Mouse (Mus musculus): ENCODE measurements at regions not wholly inside any gene's neighbourhood (a gene's known extent, or its start where the extent isn't known, plus 50 kb on each side); places are given as distances from the start of the nearest gene placed in this dataset.
A peak's percentile ranks its signal among the peaks of the same experiment; 100 is the strongest.

DNA sequence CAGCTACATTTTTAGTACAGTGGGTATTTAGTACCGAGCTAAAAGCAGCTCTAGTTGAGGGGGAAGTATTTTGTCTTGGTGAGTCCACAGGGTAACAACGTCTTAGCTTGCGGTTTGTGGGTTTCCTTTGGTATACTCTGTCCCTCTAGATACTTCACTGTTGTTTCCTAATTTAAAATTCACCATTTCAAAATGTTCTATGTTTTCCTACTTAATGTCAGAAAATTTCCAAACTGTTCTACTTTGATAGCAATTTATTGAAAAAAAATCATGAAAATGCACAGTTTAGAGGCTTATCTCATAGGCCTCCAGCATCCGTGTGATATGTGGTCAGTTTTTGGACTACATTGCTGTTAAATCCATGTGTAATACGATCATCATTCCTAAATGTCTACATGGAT is 238.0 kb upstream of the Cited2 start:
- H3K27me3 ChIP-seq (ENCODE audit: control insufficient read depth, insufficient read depth, low read length) = no peaks in the 10 kb centered on the region
- H3K4me1 ChIP-seq (ENCODE audit: control insufficient read depth, insufficient read depth, low read length) = no peaks in the 10 kb centered on the region
- peak; percentile 10 for DNase-seq (ENCODE audit: extremely low read depth, low read depth, low spot score)
- TF ChIP-seq POLR2A (IDR thresholded peaks at IDR 0.05; ENCODE audit: extremely low read depth, insufficient read depth, low read length) (no peak), CTCF (IDR thresholded peaks at IDR 0.05; ENCODE audit: low read depth, low read length) (no peak)
- no peaks in the 10 kb centered on the region for H3K36me3 ChIP-seq (ENCODE audit: control insufficient read depth, insufficient read depth, low read length)
- no peak overlapping the region for H3K4me3 ChIP-seq (ENCODE audit: insufficient read depth, low read depth, low read length)
- no peaks in the 10 kb centered on the region for H3K79me2 ChIP-seq (ENCODE audit: control insufficient read depth, insufficient read depth, low read length)
- H3K27ac ChIP-seq (replicated peaks; ENCODE audit: insufficient read depth, low read depth, low read length) = no peak overlapping the region
- no peak overlapping the region for H3K9ac ChIP-seq (ENCODE audit: low read depth, low read length)
- WGBS = 79% methylated on average over 5 of the region's 5 CpGs

DNA sequence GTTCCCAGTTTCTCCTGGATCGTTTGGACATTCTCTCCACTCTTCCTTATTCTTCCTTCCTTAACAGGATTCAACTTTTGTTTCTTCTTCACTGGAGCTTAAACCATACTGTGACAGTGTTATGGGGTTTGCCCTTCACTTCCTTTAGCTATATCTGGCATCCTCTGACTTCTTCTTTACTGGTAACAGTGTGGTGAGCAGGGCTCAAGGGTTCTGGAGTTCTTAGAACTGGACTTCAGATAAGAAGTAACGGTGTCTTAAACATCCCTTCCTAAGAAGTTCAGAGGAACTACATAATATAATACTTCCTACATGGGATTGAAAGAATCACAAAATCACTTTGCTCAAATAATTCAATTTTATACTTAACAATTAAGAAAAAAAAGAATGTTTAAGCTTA is 237.5 kb upstream of the Cited2 start:
- 83% methylated on average over 2 of the region's 2 CpGs for WGBS
- no peak for DNase-seq (ENCODE audit: extremely low read depth, low read depth, low spot score)
- no peaks in the 10 kb centered on the region for H3K4me1 ChIP-seq (ENCODE audit: control insufficient read depth, insufficient read depth, low read length)
- H3K36me3 ChIP-seq (ENCODE audit: control insufficient read depth, insufficient read depth, low read length) = no peaks in the 10 kb centered on the region
- no peak overlapping the region for H3K9ac ChIP-seq (ENCODE audit: low read depth, low read length)
- TF ChIP-seq POLR2A (IDR thresholded peaks at IDR 0.05; ENCODE audit: extremely low read depth, insufficient read depth, low read length) (no peak), CTCF (IDR thresholded peaks at IDR 0.05; ENCODE audit: low read depth, low read length) (no peak)
- no peak overlapping the region for H3K4me3 ChIP-seq (ENCODE audit: insufficient read depth, low read depth, low read length)
- no peaks in the 10 kb centered on the region for H3K79me2 ChIP-seq (ENCODE audit: control insufficient read depth, insufficient read depth, low read length)
- H3K27me3 ChIP-seq (ENCODE audit: control insufficient read depth, insufficient read depth, low read length) = no peaks in the 10 kb centered on the region
- no peak overlapping the region for H3K27ac ChIP-seq (replicated peaks; ENCODE audit: insufficient read depth, low read depth, low read length)

DNA sequence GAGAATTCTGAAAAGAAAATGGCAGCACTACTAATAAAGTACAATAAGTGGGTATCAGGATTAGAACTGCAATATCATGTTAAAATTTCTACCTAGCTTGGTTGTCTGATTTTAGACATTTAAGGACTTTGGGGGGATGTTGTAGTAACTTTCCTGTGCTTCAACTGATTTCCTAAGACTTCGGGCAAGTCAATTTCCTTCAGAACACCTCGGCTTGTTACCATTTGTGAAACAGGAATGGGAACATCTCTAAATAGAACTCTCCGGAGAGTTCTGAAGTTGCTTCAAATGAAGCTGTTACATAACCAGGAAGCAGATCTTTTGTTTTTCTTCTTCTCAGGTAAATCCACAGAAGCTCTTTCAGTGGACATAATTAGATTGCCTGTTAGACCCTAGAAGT is 237.0 kb upstream of the Cited2 start:
- TF ChIP-seq POLR2A (IDR thresholded peaks at IDR 0.05; ENCODE audit: extremely low read depth, insufficient read depth, low read length) = no peak
- no peak for TF ChIP-seq CTCF (IDR thresholded peaks at IDR 0.05; ENCODE audit: low read depth, low read length)
- Histone ChIP-seq H3K79me2 (ENCODE audit: control insufficient read depth, insufficient read depth, low read length) (no peaks in the 10 kb centered on the region), H3K9ac (ENCODE audit: low read depth, low read length) (no peak overlapping the region), H3K27ac (replicated peaks; ENCODE audit: insufficient read depth, low read depth, low read length) (no peak overlapping the region), H3K36me3 (ENCODE audit: control insufficient read depth, insufficient read depth, low read length) (no peaks in the 10 kb centered on the region), H3K27me3 (ENCODE audit: control insufficient read depth, insufficient read depth, low read length) (no peaks in the 10 kb centered on the region), H3K4me3 (ENCODE audit: insufficient read depth, low read depth, low read length) (no peak overlapping the region), H3K4me1 (ENCODE audit: control insufficient read depth, insufficient read depth, low read length) (no peaks in the 10 kb centered on the region)
- no peak for DNase-seq (ENCODE audit: extremely low read depth, low read depth, low spot score)
- WGBS = 89% methylated on average over 3 of the region's 3 CpGs

DNA sequence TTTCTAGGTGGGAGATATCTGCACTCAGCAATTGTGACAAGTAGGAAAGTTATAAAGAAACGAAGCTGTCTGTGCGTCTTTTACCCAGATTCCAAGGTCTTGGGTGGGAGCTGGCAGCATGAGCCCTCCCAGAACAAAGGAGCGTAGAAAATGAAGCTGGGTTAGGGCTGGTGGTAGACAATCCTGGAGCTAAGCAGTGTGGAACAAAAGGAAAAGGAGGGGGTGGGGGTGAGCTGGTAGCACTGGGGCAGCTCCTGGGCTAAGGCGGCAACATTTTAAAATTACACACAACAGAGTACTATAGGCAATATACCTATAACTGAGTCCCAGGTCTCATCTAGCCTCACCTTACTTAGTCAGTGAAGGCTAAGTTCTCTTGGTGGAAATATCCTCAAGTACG is 235.6 kb upstream of the Cited2 start:
- Histone ChIP-seq H3K4me1 (ENCODE audit: control insufficient read depth, insufficient read depth, low read length) (no peaks in the 10 kb centered on the region), H3K9ac (ENCODE audit: low read depth, low read length) (no peak overlapping the region), H3K4me3 (ENCODE audit: insufficient read depth, low read depth, low read length) (no peak overlapping the region), H3K27ac (replicated peaks; ENCODE audit: insufficient read depth, low read depth, low read length) (no peak overlapping the region), H3K36me3 (ENCODE audit: control insufficient read depth, insufficient read depth, low read length) (no peaks in the 10 kb centered on the region), H3K79me2 (ENCODE audit: control insufficient read depth, insufficient read depth, low read length) (no peaks in the 10 kb centered on the region), H3K27me3 (ENCODE audit: control insufficient read depth, insufficient read depth, low read length) (no peaks in the 10 kb centered on the region)
- DNase-seq (ENCODE audit: extremely low read depth, low read depth, low spot score) = no peak
- WGBS = 93% methylated on average over 5 of the region's 5 CpGs
- TF ChIP-seq CTCF (IDR thresholded peaks at IDR 0.05; ENCODE audit: low read depth, low read length) = no peak

DNA sequence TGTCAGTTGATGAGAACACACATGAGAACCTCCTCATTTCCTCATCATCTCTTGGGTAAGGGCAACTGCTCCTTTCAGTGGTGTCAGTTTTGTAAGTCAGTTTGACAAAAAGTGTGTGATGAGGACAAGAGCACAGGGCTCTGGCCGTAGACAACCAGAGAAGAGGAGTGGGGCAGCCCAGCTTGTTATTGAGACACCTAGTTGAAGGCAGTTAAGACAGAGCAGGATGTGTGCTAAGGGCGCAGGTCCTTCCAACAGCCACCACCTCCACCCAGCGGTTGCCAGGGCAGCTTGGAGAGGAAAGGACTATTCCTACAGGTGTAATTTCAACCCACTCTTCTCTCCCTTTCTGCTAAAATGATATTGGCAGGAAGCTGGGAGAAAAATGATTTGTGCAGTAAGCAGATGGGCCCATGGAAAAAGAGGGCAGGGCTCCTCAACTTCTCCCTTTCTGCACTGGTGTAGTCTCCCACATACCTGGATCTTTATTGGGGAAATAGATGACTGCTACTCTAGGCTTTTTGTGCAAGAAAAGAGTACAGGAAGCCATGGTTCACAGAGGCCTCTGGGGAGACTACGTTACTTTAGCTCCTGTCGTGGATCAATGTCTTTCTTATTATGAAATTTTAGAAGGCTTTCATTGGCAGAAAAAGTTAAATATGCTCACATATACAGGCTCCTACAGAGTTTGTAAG is 231.3 kb upstream of the Cited2 start:
- Histone ChIP-seq H3K9ac (ENCODE audit: low read depth, low read length) (no peak overlapping the region), H3K4me1 (ENCODE audit: control insufficient read depth, insufficient read depth, low read length) (no peaks in the 10 kb centered on the region), H3K79me2 (ENCODE audit: control insufficient read depth, insufficient read depth, low read length) (no peaks in the 10 kb centered on the region), H3K36me3 (ENCODE audit: control insufficient read depth, insufficient read depth, low read length) (no peaks in the 10 kb centered on the region), H3K4me3 (ENCODE audit: insufficient read depth, low read depth, low read length) (no peak overlapping the region), H3K27ac (replicated peaks; ENCODE audit: insufficient read depth, low read depth, low read length) (no peak overlapping the region), H3K27me3 (ENCODE audit: control insufficient read depth, insufficient read depth, low read length) (no peaks in the 10 kb centered on the region)
- WGBS = 89% methylated on average over 5 of the region's 5 CpGs
- TF ChIP-seq CTCF (IDR thresholded peaks at IDR 0.05; ENCODE audit: low read depth, low read length) (no peak), POLR2A (IDR thresholded peaks at IDR 0.05; ENCODE audit: extremely low read depth, insufficient read depth, low read length) (no peak)
- DNase-seq (ENCODE audit: extremely low read depth, low read depth, low spot score) = no peak

DNA sequence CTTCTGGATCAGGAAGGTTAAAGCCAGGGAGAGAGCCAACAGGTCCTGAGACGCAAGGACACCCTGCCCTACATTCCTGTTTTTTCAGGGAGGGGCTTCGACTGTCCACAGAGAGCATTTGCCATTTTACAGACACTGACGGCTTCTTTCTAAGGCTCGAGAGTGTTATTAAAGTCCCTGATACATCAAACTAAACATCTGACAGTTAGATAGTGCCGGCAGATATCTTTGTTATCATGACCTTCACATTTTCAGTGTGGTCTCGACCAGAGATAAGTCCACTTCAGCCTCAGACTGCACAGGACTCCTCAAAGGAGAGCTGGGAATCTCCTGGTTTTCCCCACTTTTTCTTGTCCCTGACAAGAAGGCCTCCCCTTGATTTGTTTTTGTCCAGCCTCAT is 229.9 kb upstream of the Cited2 start:
- no peak for DNase-seq (ENCODE audit: extremely low read depth, low read depth, low spot score)
- Histone ChIP-seq H3K36me3 (ENCODE audit: control insufficient read depth, insufficient read depth, low read length) (no peaks in the 10 kb centered on the region), H3K79me2 (ENCODE audit: control insufficient read depth, insufficient read depth, low read length) (no peaks in the 10 kb centered on the region), H3K4me3 (ENCODE audit: insufficient read depth, low read depth, low read length) (no peak overlapping the region), H3K27ac (replicated peaks; ENCODE audit: insufficient read depth, low read depth, low read length) (no peak overlapping the region), H3K4me1 (ENCODE audit: control insufficient read depth, insufficient read depth, low read length) (no peaks in the 10 kb centered on the region), H3K27me3 (ENCODE audit: control insufficient read depth, insufficient read depth, low read length) (no peaks in the 10 kb centered on the region), H3K9ac (ENCODE audit: low read depth, low read length) (no peak overlapping the region)
- TF ChIP-seq POLR2A (IDR thresholded peaks at IDR 0.05; ENCODE audit: extremely low read depth, insufficient read depth, low read length) = no peak
- no peak for TF ChIP-seq CTCF (IDR thresholded peaks at IDR 0.05; ENCODE audit: low read depth, low read length)
- 63% methylated on average over 6 of the region's 6 CpGs for WGBS
